Mouse (Mus musculus) thymus, adult 2 months (tissue): ENCODE data around the gene Scube2.

ENCODE experiments used
- CTCF ChIP-seq: fragments of 200-500 bp; IDR thresholded peaks from 2 replicates; pipeline ENCODE4 v1.5.1; 2012; ENCODE audit warnings: mild to moderate bottlenecking, control low read depth, low read length, moderate library complexity, borderline replicate concordance; ENCODE audit not compliant: control insufficient read depth, poor library complexity, insufficient read depth; ENCODE audit errors: extremely low read depth
- POLR2A ChIP-seq: fragments of 200-500 bp; IDR thresholded peaks from 2 replicates; pipeline ENCODE4 v1.6.1; 2012; ENCODE audit warnings: mild to moderate bottlenecking, low read length, control low read depth, moderate library complexity; ENCODE audit not compliant: control insufficient read depth, poor library complexity, insufficient read depth; ENCODE audit errors: extremely low read depth

DNA sequence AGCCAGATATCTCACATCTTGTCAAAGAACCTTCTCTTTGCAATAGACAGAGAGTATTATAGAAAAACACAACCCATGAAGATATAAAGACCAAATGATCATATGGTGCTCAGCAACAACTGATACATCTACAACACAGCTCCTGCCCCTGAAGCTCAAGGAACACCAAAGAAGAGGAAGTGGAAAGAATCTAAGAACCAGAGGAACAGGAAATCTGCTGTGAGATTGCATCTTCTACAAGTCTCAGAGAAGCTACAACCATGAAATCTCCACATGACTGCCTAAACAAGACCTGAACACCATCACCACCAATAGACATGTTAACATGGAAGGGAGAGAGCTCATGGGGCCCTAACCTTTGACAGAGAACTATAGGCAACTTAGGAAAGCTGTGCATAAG, 93.2 kb downstream of the Scube2 start:
- TF ChIP-seq CTCF (no peak), POLR2A (no peak)
